Mouse (Mus musculus) adrenal gland, adult 2 months (tissue): Measurements from ENCODE around the gene Med13. TPM values are rescaled to one million over a fixed set of nuclear protein-coding genes. Genes with fewer than 3 reads are reported as not detected.
"Not testable (repeated sequence)": the region's sequence is repeated elsewhere in the genome, so short reads cannot be mapped to it uniquely, and the experiment has no call there.

Source experiments
- DNase-seq: peaks from one replicate; pipeline ENCODE4 v3.0.0; 2021
- polyA plus RNA-seq: library from polyadenylated mRNA; depleted of rRNA; stranded (reverse); fragments of >200 nt; gene quantifications from 2 replicates; pipeline ENCODE4 v1.2.3, GENCODE M21; 2012; rRNA removed
- total RNA-seq, 2 experiments: library from RNA; stranded (reverse); gene quantifications; 2 replicates each; pipeline ENCODE4 v1.2.3; 2021

Gene Med13
- total and polyA plus RNA-seq, 3 experiments = 9.5 to 51.4 (median 35.7) TPM

DNA sequence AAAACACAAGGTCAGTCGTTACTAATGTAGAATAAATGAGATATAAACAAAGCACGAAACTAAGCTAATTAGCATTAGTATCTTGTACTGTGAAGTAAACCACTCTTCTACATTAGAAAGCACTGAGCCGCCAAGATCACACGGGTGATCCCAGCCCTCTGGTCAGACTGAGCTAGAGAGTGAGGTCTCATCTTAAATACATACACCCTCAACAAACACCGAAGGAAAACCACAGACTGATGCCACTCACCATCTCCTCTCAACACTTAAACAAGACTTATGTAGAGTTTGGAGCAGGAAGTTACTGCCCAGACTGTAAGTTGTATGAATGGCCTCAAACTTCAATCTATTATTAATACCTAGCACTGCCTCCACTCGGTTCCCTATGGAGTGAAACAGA, 47.1 kb downstream of the Med13 start:
- DNase-seq = no peak

DNA sequence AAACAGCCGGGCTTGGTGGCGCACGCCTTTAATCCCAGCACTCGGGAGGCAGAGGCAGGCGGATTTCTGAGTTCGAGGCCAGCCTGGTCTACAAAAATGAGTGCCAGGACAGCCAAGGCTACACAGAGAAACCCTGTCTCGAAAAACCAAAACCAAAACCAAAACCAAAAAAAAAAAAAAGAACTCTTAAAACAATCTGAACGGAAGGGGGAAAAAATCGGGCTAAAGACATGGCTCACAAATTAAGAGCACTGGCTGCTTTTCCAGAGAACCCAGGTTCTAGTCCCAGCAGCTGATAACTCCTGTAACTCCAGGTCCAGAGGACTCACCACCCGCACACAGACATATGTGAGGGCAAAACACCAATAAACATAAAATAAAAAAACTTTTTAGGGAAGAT, 65.2 kb downstream of the Med13 start:
- DNase-seq = not testable (repeated sequence)

DNA sequence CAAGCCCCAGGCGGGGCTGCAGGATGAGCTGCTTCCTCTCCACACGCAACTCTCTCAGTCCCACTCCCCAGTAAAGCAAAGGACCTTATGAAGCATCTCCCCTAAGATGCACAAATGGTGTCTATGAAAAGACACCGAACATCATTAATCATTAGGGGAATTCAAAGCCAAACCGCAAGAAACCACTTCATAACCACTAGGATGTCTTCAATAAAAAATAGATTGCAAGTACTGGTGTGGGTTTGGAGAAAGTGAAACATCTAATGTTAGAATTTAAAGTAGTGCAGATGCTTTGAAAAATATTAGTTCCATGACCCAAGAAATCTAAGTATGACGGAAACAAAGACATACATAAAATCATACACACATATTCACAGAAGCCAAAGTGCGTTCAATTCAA, 65.7 kb downstream of the Med13 start:
- DNase-seq = no peak

DNA sequence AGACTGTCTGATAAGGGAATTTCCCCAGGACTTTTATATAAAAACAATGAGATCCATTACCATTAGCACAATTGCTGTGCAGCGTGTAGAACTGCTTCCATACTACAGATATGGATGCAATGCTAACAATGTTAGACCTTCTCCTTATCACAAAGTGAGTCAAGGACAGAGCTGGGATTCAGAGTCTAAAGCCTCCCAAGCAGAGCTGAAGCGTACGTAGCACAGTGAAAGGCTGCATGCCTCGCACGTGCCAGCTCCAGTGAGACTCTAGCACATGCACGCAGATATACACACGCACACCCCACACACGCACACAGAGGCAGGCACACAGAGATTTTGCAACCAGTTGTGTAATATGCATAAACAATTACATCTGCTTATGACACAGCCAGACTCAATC, 71.7 kb downstream of the Med13 start:
- DNase-seq = peak; percentile 42

DNA sequence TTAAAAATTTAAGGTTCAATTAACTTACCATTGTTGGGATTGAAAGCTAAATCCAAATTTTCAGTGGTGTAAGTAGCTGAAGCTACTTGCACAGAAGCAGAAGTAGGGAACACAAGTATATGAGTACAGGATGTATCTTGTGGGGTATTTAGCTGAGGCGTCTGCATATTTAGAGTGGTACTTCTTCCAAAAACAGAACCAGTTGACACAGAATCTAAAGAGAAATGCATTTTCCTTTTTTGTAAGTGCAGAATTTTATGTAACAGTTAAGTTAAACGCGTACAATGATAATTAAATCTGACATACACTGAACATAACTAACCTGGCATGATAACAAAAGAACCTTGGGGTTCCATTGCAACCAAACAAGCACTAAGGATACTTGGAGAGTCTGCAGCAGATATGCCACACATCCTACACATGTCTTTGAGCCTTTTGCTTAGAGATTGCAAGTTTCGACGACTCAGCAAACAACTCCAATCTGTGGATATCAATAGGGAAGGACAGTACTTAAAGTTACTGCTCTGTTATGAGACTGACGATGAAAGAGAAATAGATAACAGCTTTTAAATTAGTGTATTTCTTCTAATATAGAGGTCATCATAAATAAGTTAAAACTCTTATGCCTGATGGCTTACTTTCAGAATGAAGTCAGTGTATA, 78.8 kb downstream of the Med13 start:
- no peak for DNase-seq

DNA sequence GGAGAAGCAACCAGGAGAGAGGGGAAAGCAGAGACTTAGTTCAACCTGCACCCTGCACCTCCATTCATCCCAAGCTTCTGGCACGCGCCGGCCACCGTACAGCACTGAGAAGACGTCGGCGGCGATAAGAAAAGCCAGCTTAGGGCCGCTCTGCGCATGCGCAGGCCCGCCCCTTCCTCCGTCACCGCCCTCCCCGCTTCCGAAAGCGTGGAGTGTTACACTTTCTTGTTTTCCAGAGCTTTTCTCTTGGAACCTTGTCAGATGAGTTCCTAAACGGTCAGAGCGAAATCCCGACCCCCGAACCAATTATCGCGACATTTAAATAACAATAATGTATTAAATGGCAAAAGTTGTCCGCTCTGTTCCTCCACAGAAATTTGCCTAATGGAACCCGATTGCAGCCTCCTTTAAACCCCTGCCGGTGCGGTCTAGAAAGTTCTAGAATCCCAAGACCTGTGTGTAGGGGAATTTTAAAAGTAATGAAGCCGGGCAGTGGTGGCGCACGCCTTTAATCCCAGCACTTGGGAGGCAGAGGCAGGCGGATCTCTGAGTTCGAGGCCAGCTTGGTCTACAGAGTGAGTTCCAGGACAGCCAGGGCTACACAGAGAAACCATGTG, 99.8 kb downstream of the Med13 start, which contains the start of gene Ints2:
Gene Ints2, minus strand, starts transcription at position 116 of the 617 bp plus-strand sequence.
- DNase-seq = peak; percentile 96

DNA sequence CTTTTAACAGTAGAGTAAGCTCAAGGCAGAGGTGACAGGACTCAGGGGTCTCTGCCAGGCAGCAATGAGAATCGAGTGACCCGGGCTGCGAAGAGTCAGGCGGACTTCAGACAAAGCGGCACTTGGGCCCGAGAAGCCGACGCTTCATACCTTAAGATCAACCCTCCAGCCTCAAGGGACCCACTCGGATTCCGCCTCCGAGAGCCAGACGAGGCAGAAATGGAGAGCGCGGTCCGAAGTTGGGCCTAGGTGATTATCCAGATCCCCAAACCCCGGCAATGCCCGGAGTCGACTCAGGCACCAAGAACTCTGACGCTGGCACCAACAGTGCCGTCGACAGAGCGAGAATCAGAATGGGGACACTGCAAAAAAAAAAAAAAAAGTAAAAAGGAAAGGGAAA, 100.3 kb downstream of the Med13 start:
- no peak for DNase-seq

DNA sequence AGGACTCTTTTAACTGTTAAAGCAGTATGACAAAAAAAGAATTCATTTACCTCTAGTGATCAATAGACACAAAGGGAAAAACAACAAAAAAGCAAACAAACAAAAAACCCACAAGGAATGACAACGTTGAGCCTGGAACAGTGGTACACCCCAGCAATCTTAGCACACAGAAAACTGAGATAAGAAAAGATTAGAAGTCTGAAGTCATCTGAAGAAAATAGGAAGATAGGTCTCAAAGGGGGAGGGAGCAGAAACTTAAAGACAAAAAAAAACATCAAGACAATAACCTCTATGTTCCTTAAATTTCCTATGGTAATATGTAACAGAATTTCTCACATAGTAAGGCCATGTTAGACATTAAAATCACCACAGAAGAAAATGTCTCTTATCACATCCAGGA, 104.1 kb downstream of the Med13 start:
- DNase-seq = no peak

DNA sequence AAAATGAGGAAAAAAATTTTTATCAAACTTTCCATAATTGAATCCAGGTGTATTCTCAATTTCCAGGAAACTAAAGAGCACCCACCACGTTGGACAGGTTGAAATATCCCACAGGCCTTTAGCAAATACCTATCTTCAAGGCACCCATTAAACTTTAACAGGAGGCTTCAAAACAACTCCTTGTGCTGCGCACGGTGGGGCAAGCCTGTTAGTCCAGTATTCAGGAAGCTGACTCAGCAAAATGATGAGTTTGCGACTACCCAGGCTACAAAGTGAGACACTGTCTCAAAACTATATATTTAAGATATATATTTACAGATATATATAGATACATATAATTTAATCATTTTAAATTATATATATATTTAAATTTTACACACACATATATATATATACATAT, 125.0 kb downstream of the Med13 start:
- DNase-seq = no peak

DNA sequence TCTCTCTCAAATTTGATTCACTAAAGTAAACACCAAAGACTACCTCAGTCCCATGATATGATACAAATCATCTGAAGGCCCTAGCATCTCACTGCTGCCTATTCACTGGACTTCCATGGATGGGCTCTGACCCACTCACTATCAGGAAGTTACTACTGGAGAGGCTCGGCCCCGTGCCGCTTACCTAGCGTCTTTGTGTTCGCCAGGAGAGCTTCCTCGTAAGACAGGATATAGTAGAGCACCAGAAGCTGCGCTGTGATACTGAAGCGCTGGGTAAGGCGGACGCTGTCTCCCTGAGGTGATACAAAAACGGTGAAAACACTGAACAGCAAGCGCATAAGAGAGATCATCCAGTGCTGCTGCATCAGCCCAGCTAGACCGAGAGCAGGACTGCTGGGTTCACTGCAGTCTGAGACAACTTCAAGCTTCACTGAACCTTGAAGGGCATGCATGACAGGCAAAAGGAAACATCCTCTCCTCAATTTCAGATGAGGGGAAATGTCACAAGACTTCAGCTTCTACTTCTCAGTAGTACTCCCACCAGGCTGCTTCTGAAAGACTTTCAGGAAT, 125.5 kb downstream of the Med13 start:
- no peak for DNase-seq

DNA sequence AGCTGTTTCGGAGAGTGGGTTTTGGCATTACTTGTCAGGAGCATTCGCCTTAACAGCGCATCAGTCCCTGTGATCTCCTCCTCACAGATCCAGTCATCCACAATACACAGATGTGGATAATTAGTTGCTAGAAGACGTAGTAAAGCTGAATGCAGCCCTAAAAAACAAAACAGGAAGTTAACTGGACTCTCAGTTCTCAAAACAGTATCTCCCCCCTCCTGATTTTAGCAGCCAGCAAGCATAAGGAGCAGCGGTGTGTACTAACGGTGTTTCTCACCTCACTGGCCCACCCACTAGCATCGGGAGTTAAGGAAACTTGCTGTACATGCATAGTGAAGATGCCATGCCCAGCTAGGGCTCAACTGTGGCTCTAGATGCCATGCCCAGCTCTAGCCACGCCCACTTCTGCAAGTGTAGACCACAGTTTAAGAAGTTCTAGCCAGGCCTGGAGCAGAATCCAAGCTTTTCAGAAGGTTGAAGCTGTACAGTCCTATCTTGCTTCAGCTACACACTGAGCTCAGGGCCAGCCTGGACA, 130.7 kb downstream of the Med13 start:
- DNase-seq = no peak

DNA sequence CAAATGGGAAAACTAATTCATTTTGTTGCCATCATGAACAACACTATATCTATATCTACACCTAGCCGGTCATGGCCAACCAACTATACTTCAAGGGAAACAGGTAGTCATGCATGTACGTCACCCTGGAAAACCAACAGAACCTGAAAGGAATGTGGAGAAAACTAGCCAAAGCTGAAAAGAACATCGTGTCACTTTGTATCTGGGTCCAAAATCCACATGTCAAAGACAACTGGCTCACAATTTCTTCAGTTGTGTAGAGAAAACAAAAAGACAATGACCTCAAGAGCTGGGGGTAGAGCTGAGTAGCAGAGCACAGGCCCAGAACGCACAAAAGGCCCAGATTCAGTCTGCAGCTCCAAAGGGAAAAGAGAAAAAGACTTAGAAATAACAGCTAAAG, 131.6 kb downstream of the Med13 start:
- DNase-seq = no peak

Other genes with a start within 250 kb of the Med13 start
- under 1 TPM; 0.63 to 0.73 TPM for gene Brip1, start 156.4 kb downstream of the Med13 start, total RNA-seq
- 0.01 TPM in 1 of 2 replicates, not detected in the other for gene Brip1, start 156.4 kb downstream of the Med13 start, polyA plus RNA-seq
- gene Ints2, start 100.0 kb downstream of the Med13 start, total RNA-seq = 10 to 100 TPM; 21.8 to 22.7 TPM
- gene Ints2, start 100.0 kb downstream of the Med13 start, polyA plus RNA-seq = 5.0 and 5.1 TPM in 2 replicates
- 10 to 100 TPM; 32.2 to 48.3 TPM for gene Rnft1, start 127.1 kb upstream of the Med13 start, total RNA-seq
- 1.8 and 2.6 TPM in 2 replicates for gene Rnft1, start 127.1 kb upstream of the Med13 start, polyA plus RNA-seq
- 10 to 100 TPM; 38.1 to 39.8 TPM for gene Rps6kb1, start 187.2 kb upstream of the Med13 start, total RNA-seq
- gene Rps6kb1, start 187.2 kb upstream of the Med13 start, polyA plus RNA-seq = 3.3 and 4.0 TPM in 2 replicates
- 1 to 10 TPM; 6.6 to 8.1 TPM for gene Tubd1, start 187.4 kb upstream of the Med13 start, total RNA-seq
- 1.2 and 1.7 TPM in 2 replicates for gene Tubd1, start 187.4 kb upstream of the Med13 start, polyA plus RNA-seq